Mouse (Mus musculus): ENCODE measurements around the gene Nop16. TPM values are rescaled to one million over a fixed set of nuclear protein-coding genes. Genes with fewer than 3 reads are reported as not detected.
"Not testable (repeated sequence)": the region's sequence is repeated elsewhere in the genome, so short reads cannot be mapped to it uniquely, and the experiment has no call there.

The Nop16 gene
- polyA plus RNA-seq (2015; fragmentation: Nextera tagmentation; extraction: Ambion mirVana): 74.9 and 84.5 TPM in 2 replicates

DNA sequence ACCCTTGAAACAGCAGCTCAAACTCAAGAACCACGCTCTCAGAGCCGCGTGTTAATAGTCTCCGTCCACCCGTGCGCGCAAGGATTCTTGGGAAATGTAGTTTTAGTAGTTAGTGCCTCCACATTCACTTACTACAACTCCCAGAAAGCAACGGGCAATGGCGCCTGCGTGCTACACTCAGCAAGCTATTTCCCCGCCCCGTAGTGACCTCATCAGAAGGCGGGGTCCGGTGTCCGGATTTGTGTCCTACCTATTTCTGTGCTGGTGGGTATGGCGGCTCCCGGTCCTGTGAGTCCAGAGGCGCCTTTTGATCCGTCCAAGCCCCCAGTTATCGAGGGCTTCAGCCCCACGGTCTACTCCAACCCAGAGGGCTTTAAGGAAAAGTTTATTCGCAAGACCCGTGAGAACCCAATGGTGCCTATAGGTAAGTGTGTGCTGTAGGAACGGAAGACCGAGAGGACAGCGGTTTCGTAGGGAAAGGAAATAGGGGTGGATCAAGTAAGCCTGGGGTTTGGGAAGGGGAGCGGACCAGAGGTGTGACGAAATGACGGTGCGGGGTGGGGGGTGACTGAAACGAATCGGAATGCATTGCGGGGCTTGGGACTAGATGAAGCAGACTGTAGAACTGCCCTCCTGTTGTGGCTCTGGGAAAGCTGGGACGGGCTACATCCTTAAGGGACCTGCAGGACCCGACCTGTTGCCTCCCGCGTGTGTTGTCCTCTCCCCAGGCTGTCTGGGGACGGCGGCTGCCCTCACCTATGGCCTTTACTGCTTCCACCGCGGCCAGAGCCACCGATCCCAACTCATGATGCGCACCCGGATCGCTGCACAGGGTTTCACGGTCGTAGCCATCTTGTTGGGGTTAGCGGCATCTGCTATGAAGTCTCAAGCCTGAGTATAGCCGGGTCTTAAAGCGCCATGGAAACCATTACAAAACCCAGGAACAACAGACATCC is at the start of gene Nop16, which contains the start of gene Higd2a:
Gene Nop16 (minus strand): TSS at position 95 of the 956 bp plus-strand sequence.
Gene Higd2a (plus strand): TSS at position 212 of the 956 bp plus-strand sequence.
- peak within 1 kb of the TSS; percentile 92 for H3K4me3 ChIP-seq (replicated peaks)

DNA sequence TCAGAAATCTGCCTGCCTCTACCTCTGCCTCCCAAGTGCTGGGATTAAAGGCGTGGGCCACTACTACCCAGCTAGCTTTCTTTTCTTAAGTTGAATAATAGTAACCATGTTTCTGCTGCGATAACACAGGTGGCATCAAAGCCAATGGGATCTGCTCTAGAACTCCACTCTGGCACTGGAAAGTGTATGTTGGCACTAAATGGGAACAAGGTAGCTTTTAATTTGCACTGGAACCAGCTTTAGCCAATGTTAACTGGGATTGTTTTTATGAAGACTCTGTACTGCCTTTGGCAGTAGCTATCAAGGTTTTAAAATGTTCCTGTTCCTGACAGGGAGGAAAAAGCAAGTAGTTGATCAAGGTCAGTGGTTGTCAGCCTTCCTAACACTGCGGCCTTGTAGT is 45.1 kb upstream of the Nop16 start:
- no peak overlapping the region for H3K9ac ChIP-seq
- WGBS (ENCODE audit: insufficient replicate concordance): 85% methylated on average over 3 of the region's 3 CpGs

More for the DNA sequence above, at the start of gene Nop16, which contains the start of gene Higd2a:
- peaks cover 33% of the 10 kb centered on the region for H3K4me1 ChIP-seq (replicated peaks)
- H3K9me3 ChIP-seq (replicated peaks): no peaks in the 10 kb centered on the region
- peak within 1 kb of the TSS; percentile 82 for H3K27ac ChIP-seq
- ATAC-seq (ENCODE audit: low read depth) (peak; percentile 97), DNase-seq (peak; percentile 98)
- H3K27me3 ChIP-seq: no peaks in the 10 kb centered on the region
- peak within 1 kb of the TSS; percentile 75 for H3K4me2 ChIP-seq
- peaks cover 53% of the 10 kb centered on the region for H3K36me3 ChIP-seq
- under 1% methylated on average over 51 of the region's 51 CpGs for WGBS (ENCODE audit: insufficient replicate concordance)
- peak within 1 kb of the TSS; percentile 93 for H3K9ac ChIP-seq

DNA sequence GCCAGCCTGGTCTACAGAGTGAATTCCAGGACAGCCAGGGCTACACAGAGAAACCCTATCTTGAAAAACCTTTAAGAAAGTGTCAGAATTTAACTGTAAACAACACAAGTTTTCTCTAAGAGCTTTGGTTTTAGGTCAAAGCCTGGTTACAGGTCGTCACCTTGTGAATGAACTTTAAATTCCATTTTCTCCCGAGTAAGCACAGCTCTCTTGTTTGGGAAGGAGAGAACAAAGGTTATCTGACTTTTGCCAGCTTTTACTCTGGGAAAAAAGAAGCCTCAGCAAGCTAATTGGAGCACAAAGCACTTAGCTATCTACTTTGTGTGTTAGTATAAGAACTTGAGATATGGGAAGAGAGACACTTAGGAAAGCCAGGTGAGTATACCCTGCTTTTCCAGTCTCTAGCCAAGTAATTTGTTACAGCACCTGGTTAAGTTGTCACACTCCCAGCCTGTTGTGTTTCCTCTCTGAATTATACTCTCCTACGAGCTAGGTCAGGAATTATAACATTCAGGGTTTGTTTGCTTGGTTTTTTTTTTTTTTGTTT is 42.9 kb upstream of the Nop16 start:
- DNase-seq: no peak

More for the DNA sequence above, 45.1 kb upstream of the Nop16 start:
- Histone ChIP-seq H3K4me1 (replicated peaks) (no peaks in the 10 kb centered on the region), H3K9me3 (replicated peaks) (no peaks in the 10 kb centered on the region), H3K36me3 (peaks cover 47% of the 10 kb centered on the region), H3K27me3 (no peaks in the 10 kb centered on the region), H3K4me3 (replicated peaks) (no peak overlapping the region), H3K4me2 (no peak overlapping the region), H3K27ac (no peak overlapping the region)
- ATAC-seq (ENCODE audit: low read depth) (no peak), DNase-seq (no peak)

DNA sequence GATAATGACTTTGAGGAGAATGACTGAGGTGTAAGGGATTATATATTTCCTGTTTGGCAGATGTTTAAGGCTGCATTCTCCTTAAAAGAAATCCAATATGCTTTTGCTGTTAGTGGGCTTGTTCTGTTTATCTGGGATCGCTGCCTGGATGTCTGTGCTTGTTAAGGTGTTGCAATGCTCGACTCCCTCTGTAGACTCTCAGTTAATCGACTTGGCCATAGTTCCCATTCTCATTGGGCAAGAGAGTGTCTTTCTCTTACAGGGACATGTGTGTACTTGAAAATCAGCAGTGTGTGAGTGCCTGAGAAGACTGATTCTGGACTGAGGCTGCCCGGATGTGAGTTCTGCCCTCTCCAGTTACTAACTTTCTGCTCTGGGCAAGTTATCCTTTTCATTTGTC is 39.2 kb upstream of the Nop16 start:
- DNase-seq: no peak
- Histone ChIP-seq H3K4me3 (replicated peaks) (no peak overlapping the region), H3K4me1 (replicated peaks) (peaks cover 27% of the 10 kb centered on the region), H3K36me3 (peaks cover 9% of the 10 kb centered on the region; the same call in 1 of the 2 replicates), H3K27me3 (no peaks in the 10 kb centered on the region), H3K9me3 (replicated peaks) (no peaks in the 10 kb centered on the region), H3K9ac (no peak overlapping the region), H3K27ac (peak overlapping the region; percentile 22; the same call in 1 of the 2 replicates), H3K4me2 (no peak overlapping the region)
- no peak for ATAC-seq (ENCODE audit: low read depth)
- WGBS (ENCODE audit: insufficient replicate concordance): 64% methylated on average over 4 of the region's 4 CpGs

More for the DNA sequence above, 42.9 kb upstream of the Nop16 start:
- peaks cover 14% of the 10 kb centered on the region for H3K4me1 ChIP-seq (replicated peaks)
- WGBS (ENCODE audit: insufficient replicate concordance): 68% methylated on average over 3 of the region's 3 CpGs
- H3K27me3 ChIP-seq: no peaks in the 10 kb centered on the region
- peaks cover 29% of the 10 kb centered on the region for H3K36me3 ChIP-seq
- H3K4me2 ChIP-seq: no peak overlapping the region
- ATAC-seq (ENCODE audit: low read depth): no peak
- H3K9me3 ChIP-seq (replicated peaks): no peaks in the 10 kb centered on the region
- no peak overlapping the region for H3K4me3 ChIP-seq (replicated peaks)
- no peak overlapping the region for H3K27ac ChIP-seq
- no peak overlapping the region for H3K9ac ChIP-seq

DNA sequence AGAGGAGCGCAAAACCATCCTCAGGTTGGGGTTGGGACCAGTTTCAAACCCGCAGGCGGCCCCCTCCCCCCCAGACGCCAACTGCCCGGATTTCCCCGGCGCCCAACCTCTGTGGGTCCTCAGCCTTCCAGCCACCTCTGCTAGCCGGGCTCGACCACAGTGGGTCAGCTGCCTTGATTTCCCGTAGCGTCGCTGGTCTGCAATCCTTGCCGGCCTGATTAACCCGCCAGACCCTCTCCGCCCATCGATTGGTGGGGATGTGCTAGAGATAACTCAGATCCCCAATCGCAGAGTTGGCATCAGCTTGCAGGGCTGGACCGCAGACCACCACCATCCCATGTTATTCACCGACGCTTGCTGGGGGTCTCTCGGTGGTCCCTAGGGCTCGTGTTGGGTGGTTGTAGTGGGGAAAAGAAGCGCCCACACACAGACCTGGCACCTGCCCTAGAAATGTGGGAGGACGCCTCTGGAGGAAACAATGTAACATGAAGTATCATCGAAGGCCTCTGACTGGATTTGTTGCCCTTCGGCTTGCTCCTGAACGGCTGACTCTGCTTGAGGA is 32.2 kb upstream of the Nop16 start:
- DNase-seq: no peak
- under 1% methylated on average over 27 of the region's 27 CpGs for WGBS (ENCODE audit: insufficient replicate concordance)

DNA sequence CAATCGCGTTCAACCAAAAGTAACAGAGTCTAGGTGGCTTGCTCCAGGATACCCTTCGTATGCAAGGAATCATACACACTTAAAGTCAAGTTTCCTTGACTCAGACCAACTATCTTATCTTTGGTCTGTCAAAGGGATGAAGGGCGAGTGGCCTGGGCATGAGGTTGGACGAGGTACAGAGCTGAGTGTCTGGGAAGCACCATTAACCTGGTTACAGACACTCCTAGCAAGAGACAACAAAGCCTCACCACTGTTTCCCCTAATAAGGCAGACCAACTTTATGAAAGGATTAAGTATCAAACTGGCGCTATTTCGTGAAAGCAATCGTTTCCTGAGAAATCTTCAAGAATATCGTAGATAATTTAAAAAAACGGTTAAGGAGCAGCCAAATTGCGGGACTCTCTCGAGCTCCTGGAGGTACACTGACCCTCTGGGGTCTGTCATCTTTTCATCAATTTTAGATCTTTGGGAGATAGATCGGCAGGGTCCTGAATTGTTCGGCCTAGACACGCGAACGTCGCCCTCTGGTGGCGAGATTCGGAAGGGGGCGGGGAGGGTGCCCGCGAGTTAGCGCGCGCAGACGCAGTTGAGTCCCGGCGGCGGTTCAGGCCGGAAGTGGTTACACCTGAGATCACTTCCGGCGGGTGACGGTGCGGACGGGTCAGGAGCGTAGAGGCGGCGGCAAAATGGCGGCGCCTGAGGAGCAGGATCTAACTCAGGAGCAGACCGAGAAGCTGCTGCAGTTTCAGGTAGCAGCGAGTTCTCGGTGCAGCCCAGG is 31.5 kb upstream of the Nop16 start, which contains the start of gene Faf2:
Gene Faf2 (plus strand): TSS at position 630 of the 778 bp plus-strand sequence.
- H3K27ac ChIP-seq: peak within 1 kb of the TSS; percentile 82
- no peaks in the 10 kb centered on the region for H3K27me3 ChIP-seq
- peak within 1 kb of the TSS; percentile 82 for H3K4me2 ChIP-seq
- H3K36me3 ChIP-seq: no peaks in the 10 kb centered on the region
- DNase-seq: peak; percentile 94
- no peaks in the 10 kb centered on the region for H3K9me3 ChIP-seq (replicated peaks)
- peaks cover 28% of the 10 kb centered on the region for H3K4me1 ChIP-seq (replicated peaks)
- ATAC-seq (ENCODE audit: low read depth): peak; percentile 99
- 9% methylated on average over 44 of the region's 44 CpGs for WGBS (ENCODE audit: insufficient replicate concordance)
- peak within 1 kb of the TSS; percentile 92 for H3K9ac ChIP-seq
- H3K4me3 ChIP-seq (replicated peaks): peak within 1 kb of the TSS; percentile 93

More for the DNA sequence above, 32.2 kb upstream of the Nop16 start:
- Histone ChIP-seq H3K9ac (peak overlapping the region; percentile 92), H3K27me3 (no peaks in the 10 kb centered on the region), H3K9me3 (replicated peaks) (no peaks in the 10 kb centered on the region), H3K36me3 (no peaks in the 10 kb centered on the region), H3K4me3 (replicated peaks) (peak overlapping the region; percentile 93), H3K4me1 (replicated peaks) (peaks cover 34% of the 10 kb centered on the region), H3K4me2 (peak overlapping the region; percentile 82), H3K27ac (peak overlapping the region; percentile 82)
- ATAC-seq (ENCODE audit: low read depth): peak; percentile 58

DNA sequence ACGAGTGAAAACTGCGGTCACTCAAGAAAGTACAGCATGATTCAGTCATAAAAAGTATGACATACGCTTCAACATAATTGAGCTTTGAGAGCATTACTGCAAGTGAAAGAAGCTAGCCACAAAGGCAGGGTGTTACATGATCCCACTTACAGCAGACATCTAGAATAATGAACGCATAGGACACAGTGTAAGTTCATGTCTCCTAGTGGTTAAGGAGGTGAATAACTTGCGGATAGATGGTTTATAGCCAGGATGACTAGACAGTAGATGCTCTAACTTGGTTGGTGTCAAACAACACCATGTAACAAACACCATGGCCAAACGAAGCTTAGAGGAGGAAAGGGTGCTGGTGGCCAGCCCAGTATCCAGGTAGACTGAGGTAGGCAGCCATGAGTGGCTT is 27.1 kb upstream of the Nop16 start:
- H3K9ac ChIP-seq: no peak overlapping the region
- H3K36me3 ChIP-seq: no peaks in the 10 kb centered on the region
- ATAC-seq (ENCODE audit: low read depth) (no peak), DNase-seq (no peak)
- H3K4me1 ChIP-seq (replicated peaks): peaks cover 6% of the 10 kb centered on the region
- no peak overlapping the region for H3K4me3 ChIP-seq (replicated peaks)
- H3K9me3 ChIP-seq (replicated peaks): no peaks in the 10 kb centered on the region
- no peak overlapping the region for H3K4me2 ChIP-seq
- no peaks in the 10 kb centered on the region for H3K27me3 ChIP-seq
- no peak overlapping the region for H3K27ac ChIP-seq
- WGBS (ENCODE audit: insufficient replicate concordance): 61% methylated on average over 6 of the region's 6 CpGs

DNA sequence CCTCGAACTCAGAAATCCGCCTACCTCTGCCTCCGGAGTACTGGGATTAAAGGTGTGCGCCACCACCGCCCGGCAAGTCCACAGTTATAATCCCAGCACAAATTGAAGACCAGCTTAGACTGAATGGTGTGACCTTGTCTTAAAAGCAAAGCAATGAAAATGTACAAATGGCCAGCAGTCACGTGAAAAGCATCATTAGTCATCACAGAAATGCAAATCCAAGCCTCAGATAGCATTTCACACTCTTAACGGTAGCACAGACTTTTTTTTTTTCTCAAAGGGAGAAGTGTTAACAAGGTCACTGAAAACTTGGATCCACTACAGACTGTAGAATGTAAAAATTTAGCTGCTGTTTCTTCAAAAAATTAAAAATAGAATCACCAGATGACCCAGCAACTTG is 26.4 kb upstream of the Nop16 start:
- Histone ChIP-seq H3K4me1 (replicated peaks) (peaks cover 12% of the 10 kb centered on the region), H3K27me3 (no peaks in the 10 kb centered on the region), H3K4me3 (replicated peaks) (no peak overlapping the region), H3K27ac (no peak overlapping the region), H3K9ac (no peak overlapping the region), H3K36me3 (no peaks in the 10 kb centered on the region), H3K4me2 (no peak overlapping the region), H3K9me3 (replicated peaks) (no peaks in the 10 kb centered on the region)
- DNase-seq: no peak
- no peak for ATAC-seq (ENCODE audit: low read depth)
- 68% methylated on average over 8 of the region's 8 CpGs for WGBS (ENCODE audit: insufficient replicate concordance)

DNA sequence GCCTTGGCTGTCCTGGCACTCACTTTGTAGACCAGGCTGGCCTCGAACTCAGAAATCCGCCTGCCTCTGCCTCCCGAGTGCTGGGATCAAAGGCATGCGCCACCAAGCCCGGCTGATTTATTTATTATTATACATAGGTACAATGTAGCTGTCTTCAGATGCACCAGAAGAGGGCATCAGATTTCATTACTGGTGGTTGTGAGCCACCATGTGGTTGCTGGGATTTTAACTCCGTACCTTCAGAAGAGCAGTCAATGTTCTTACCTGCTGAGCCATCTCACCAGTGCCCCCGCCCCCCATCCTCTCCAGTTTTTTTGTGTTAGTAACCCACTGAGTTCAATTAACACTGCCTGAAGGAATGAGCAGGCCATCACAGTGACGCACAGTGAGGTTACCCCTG is 23.3 kb upstream of the Nop16 start:
- not testable (repeated sequence) for H3K9ac ChIP-seq; H3K4me3 ChIP-seq (replicated peaks); DNase-seq; H3K27me3 ChIP-seq; H3K27ac ChIP-seq; H3K9me3 ChIP-seq (replicated peaks); H3K36me3 ChIP-seq; H3K4me2 ChIP-seq; ATAC-seq (ENCODE audit: low read depth)
- 74% methylated on average over 8 of the region's 8 CpGs for WGBS (ENCODE audit: insufficient replicate concordance)
- peaks cover 35% of the 10 kb centered on the region for H3K4me1 ChIP-seq (replicated peaks)

DNA sequence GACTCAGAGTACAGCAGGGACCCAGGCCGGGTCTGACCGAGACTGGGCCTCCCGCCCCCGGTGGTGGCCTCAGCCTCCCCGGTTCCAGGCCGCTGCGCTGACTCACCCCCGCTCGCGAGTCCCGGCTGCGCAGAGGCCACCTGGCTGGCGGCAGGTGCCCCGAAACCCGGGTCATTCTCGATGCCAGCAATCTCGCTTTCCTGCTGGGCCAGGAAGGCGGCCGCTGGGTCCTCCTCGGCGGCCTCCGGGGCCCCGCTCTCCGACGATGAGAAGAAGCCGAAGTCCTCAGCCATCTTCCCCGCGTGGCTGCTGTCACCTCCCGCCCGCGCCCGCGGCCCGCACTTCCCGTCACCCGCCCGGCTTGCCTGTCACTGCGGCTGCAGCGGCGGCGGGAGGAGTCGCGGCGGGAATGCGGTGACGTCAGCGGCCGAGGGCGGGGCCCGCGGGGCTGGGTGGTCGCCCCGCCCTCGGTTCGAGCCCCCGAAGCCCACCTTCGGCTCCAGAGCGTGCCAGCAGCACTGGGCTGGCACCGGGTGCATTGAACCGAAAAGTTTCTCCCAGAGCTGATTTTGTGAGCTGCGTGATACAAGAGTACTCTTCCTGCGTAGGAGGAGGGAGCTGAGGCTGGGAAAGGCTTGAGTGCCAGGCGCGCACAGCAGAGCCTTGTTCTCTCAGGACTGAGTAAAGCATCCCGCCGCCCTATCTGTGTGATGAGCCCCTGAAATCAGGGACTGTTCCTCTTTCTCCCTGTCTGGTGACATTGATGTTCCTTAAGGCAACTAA is 21.3 kb upstream of the Nop16 start, which contains the start of gene Cltb:
Gene Cltb (minus strand): TSS at position 373 of the 783 bp plus-strand sequence.
- peak within 1 kb of the TSS; percentile 85 for H3K27ac ChIP-seq
- under 1% methylated on average over 66 of the region's 66 CpGs for WGBS (ENCODE audit: insufficient replicate concordance)
- no peaks in the 10 kb centered on the region for H3K27me3 ChIP-seq
- peak; percentile 72 for ATAC-seq (ENCODE audit: low read depth)
- DNase-seq: peak; percentile 74
- peaks cover 53% of the 10 kb centered on the region for H3K4me1 ChIP-seq (replicated peaks)
- H3K9ac ChIP-seq: peak within 1 kb of the TSS; percentile 94
- peaks cover 8% of the 10 kb centered on the region; the same call in 1 of the 2 replicates for H3K36me3 ChIP-seq
- H3K9me3 ChIP-seq (replicated peaks): no peaks in the 10 kb centered on the region
- peak within 1 kb of the TSS; percentile 88 for H3K4me3 ChIP-seq (replicated peaks)
- H3K4me2 ChIP-seq: peak within 1 kb of the TSS; percentile 96

Data from liver, embryonic 13.5 days (tissue).